Mouse (Mus musculus): ENCODE measurements around the gene Ly6g5c.

- TF ChIP-seq CTCF (conservative IDR thresholded peaks at IDR 0.05 in 1 of 2, IDR thresholded peaks at IDR 0.05 in 1 of 2; ENCODE audit: low read depth in 2 of 2, low read length in 2 of 2) (no peak), MAZ (IDR thresholded peaks at IDR 0.05; ENCODE audit: low read depth, low read length) (no peak), POLR2A (IDR thresholded peaks at IDR 0.05; ENCODE audit: low read depth, low read length) (no peak), KAT2A (IDR thresholded peaks at IDR 0.05; ENCODE audit: insufficient replicate concordance, low read length) (no peak), EP300 (IDR thresholded peaks at IDR 0.05; ENCODE audit: low read length) (no peak), POLR2AphosphoS2 (IDR thresholded peaks at IDR 0.05; ENCODE audit: low read depth, low read length) (no peak), GABPA (IDR thresholded peaks at IDR 0.05; ENCODE audit: insufficient replicate concordance, low read depth, low read length) (no peak), USF2 (conservative IDR thresholded peaks at IDR 0.05; ENCODE audit: low read depth, low read length) (no peak), MAFK (IDR thresholded peaks at IDR 0.05; ENCODE audit: insufficient replicate concordance, low read length) (no peak), MXI1 (IDR thresholded peaks at IDR 0.05; ENCODE audit: low read depth, low read length) (no peak), TBP (conservative IDR thresholded peaks at IDR 0.05; ENCODE audit: low read depth, low read length) (no peak), CHD2 (IDR thresholded peaks at IDR 0.05; ENCODE audit: low read length) (0 out of 2 replicates have a peak, but pooled peaks have one; percentile 4), ZKSCAN1 (IDR thresholded peaks at IDR 0.05; ENCODE audit: borderline replicate concordance, low read depth, low read length) (no peak), UBTF (IDR thresholded peaks at IDR 0.05; ENCODE audit: low read depth, low read length) (no peak)
These were observed 18.9 kb downstream of the Ly6g5c start for GRCm38 (mm10) chr17:35127017-35127416.
